Mouse (Mus musculus) spleen, postnatal 36 days (tissue): ENCODE measurements around the gene Tnfrsf19.

Experiments
- DNase-seq, 2 experiments: peaks; one replicate each; pipeline ENCODE4 v3.0.0; 2022; ENCODE audit warnings: low spot score in 2 of 2, mixed read lengths in 1 of 2

Gene Tnfrsf19

GRCm38 (mm10) chr14:60964016-60964810 is 82.1 kb downstream of the Tnfrsf19 start:
- no peak for DNase-seq

GRCm38 (mm10) chr14:60957611-60958157 is 88.6 kb downstream of the Tnfrsf19 start:
- DNase-seq: no peak

DNA sequence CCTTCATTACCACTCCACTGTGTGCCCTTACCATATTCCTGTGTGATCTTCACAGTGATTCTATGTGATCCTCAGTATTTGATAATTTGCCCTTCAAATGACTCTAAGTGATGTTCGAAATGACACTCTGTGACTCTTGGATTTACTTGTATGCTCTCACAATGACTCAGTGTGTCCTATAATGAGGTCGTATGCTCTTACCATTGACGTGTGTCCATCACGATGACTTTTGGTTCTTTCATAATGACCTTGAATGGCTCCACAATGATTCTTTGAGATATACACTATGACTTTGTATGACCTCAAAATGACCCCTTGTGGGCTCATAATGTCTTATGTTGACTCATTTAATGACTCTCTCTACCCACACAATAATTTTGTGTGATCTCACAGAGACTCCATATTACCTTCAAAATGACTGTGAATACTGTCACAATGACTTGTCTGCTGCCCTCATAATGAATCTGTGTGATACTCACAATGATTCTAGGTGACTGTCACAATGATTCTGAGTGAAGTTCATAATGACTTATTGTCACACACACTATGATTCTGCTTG is 108.7 kb downstream of the Tnfrsf19 start:
- no peak for DNase-seq

GRCm38 (mm10) chr14:60935705-60936104 is 110.6 kb downstream of the Tnfrsf19 start:
- no peak for DNase-seq

DNA sequence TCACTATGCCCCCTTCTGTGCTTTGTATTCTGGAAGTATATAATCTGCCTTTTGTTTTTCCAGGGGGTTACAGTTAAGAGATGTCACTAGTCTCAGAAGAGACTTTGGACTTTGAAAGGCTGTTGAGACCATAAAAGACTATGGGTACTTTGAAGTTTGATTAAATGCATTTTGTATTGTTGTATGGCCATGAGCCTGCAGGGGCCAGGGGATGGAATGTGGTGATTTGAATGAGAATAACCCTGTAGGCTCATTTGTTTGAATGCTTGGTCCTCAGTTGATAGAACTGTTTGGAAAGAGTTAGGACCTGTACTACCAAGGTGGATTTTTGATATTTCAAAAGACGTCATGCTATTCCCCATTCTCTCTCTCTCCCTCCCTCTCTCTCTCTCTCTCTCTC is 120.3 kb downstream of the Tnfrsf19 start:
- DNase-seq: no peak

GRCm38 (mm10) chr14:60916661-60917060 is 129.6 kb downstream of the Tnfrsf19 start:
- no peak for DNase-seq
